Mouse (Mus musculus) thymus, postnatal 0 days (tissue): ENCODE data around the gene Ccl20. TPM values are rescaled to one million over a fixed set of nuclear protein-coding genes. Genes with fewer than 3 reads are reported as not detected.
A peak's percentile ranks its signal among the peaks of the same experiment; 100 is the strongest.

Experiments
- DNase-seq: peaks from one replicate; pipeline ENCODE4 v3.0.0-alpha.2; 2015; ENCODE audit warnings: low spot score
- polyA plus RNA-seq: library from polyadenylated mRNA; unstranded; fragments of >200 nt; fragmentation: Nextera tagmentation; extraction: Ambion mirVana; gene quantifications from 2 replicates; pipeline ENCODE4 v1.2.1, GENCODE M21; 2015

Ccl20 gene
- 5.7 and 7.6 TPM in 2 replicates for polyA plus RNA-seq

DNA sequence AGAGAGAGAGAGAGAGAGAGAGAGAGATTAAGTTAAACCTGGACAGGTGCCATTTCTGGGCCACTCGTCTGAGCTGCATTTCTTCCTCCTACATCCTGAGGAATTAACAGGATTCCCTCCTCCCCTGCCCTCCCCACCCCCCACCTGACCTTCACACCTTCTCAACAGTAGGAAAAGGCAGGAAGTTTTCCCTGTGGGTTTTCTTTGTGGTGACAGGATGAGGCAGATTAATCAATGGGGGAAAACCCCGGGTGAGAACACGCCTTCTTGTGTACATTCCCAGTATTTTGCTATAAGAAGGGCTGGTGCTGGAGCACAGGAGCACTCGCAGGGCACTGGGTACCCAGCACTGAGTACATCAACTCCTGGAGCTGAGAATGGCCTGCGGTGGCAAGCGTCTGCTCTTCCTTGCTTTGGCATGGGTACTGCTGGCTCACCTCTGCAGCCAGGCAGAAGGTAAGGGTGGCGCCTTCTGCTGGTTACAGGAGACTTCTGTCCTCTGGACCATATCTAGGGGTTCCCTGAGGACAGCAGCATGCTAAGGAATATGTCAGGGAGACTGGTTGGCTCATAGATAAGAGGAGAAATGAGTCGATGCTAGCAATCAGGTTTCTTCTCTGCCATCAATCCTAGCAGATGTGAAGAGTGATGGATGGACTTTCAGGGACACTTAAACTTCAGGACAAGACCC lies at the start of gene Ccl20:
Gene Ccl20 (plus strand): TSS at position 320 of the 691 bp plus-strand sequence.
- no peak for DNase-seq

GRCm38 (mm10) chr1:83067205-83067604 lies 49.4 kb upstream of the Ccl20 start:
- no peak for DNase-seq

GRCm38 (mm10) chr1:83075526-83076189 lies 40.9 kb upstream of the Ccl20 start:
- no peak for DNase-seq

- peak; percentile 56 for DNase-seq
These were observed 40.2 kb upstream of the Ccl20 start for GRCm38 (mm10) chr1:83076190-83076917.

GRCm38 (mm10) chr1:83077016-83077415 lies 39.5 kb upstream of the Ccl20 start:
- no peak for DNase-seq

- no peak for DNase-seq
These were observed 31.8 kb upstream of the Ccl20 start for GRCm38 (mm10) chr1:83084790-83085189.

GRCm38 (mm10) chr1:83091268-83091667 lies 25.3 kb upstream of the Ccl20 start:
- no peak for DNase-seq

- DNase-seq: no peak
These were observed 19.6 kb upstream of the Ccl20 start for GRCm38 (mm10) chr1:83096935-83097334.

DNA sequence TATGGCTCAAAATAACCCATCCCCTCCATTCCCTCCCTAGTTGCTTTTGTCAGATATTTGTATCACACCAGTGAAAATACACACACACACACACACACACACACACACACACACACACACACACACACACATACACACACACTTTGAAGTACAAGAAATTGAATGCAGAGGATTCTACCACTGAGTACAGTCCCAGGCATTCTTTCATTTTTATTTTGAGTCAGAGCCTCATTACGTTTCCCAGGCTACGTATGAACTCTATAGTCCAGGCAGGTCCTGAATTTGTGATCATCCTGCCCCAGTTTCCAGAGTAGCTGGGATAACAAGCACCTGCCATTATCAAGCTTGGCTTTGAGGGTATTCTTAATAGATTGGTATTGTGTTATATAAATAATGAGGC lies 17.4 kb upstream of the Ccl20 start:
- DNase-seq: no peak

GRCm38 (mm10) chr1:83099580-83100137 lies 16.9 kb upstream of the Ccl20 start:
- DNase-seq: no peak

- no peak for DNase-seq
These were observed 14.7 kb upstream of the Ccl20 start for GRCm38 (mm10) chr1:83101891-83102290.

GRCm38 (mm10) chr1:83105464-83105863 lies 11.1 kb upstream of the Ccl20 start:
- no peak for DNase-seq

- DNase-seq: no peak
These were observed 9.1 kb upstream of the Ccl20 start for GRCm38 (mm10) chr1:83107410-83107978.

DNA sequence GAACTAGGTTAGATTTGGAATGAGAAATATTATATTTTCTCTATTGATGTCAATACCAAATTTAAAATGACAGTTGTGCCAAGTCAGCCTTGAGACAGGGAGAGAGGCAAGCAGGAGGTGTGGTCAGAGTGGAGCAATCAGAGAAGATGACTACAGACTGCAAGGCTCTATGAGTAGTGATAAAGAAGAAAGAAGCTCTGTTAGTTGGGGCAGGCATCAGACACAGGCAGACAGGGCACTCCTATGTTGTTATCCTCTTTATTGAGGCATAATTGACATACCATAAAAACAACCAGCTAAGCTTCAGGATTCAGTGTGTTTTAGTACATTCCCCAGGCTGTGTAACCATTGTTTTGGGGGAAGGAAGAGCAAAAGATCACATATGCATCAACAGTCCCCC lies 5.6 kb upstream of the Ccl20 start:
- no peak for DNase-seq

GRCm38 (mm10) chr1:83111726-83112125 lies 4.8 kb upstream of the Ccl20 start:
- DNase-seq: no peak

DNA sequence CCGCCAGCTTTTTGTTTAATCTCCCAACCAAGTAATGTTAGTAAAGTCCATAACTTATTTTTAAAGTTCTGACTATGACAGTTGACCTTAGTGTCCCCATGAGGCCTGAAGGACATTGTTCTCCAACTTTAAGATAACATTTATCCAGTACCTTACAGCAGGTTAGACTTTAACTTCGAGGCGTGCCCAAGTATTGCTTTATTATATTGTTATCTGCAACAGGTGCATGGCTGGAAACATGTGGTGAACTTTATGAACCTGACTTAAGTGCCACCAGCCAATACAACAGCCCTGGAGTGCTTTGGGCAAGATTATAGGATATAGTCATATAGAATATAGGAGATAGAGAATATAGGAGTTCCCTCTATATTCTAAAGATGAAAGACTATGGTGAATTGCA lies 651 bp downstream of the Ccl20 start:
- DNase-seq: no peak

DNA sequence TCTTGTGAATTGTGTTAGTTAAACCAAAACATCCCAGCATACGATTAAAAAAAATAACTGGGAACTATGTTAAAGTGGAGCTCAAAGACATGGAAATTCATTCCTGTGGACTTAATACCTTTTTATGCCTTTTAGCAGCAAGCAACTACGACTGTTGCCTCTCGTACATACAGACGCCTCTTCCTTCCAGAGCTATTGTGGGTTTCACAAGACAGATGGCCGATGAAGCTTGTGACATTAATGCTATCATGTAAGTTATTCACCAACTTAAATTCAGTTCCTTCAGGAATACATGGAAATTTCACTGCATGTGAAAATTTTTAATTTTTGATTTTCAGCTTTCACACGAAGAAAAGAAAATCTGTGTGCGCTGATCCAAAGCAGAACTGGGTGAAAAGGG lies 1.1 kb downstream of the Ccl20 start:
- no peak for DNase-seq

DNA sequence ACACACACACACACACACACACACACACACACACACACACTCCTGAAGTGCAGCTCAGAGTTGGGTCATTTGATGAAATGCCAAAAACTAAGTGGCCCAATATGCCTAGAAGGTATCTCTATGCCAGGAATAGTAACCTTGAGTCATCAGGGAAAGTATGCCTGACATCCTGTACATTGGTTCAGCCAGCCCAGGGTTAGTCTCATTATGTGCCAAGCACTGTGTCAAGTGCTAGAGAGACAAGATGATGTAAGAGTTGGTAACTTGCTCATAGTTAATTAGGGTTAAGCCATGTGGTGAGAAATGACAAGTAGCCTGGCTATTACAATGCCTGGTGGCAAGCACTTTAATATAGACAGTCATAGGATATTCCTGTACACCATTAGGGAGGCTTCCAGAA lies 3.3 kb downstream of the Ccl20 start:
- DNase-seq: no peak

GRCm38 (mm10) chr1:83120312-83120711 lies 3.7 kb downstream of the Ccl20 start:
- DNase-seq: no peak

- no peak for DNase-seq
These were observed 6.6 kb downstream of the Ccl20 start for GRCm38 (mm10) chr1:83123201-83123600.

- DNase-seq: no peak
These were observed 19.3 kb downstream of the Ccl20 start for GRCm38 (mm10) chr1:83135829-83136228.

GRCm38 (mm10) chr1:83137847-83138246 lies 21.3 kb downstream of the Ccl20 start:
- no peak for DNase-seq
